Mouse (Mus musculus) heart, embryonic 12.5 days (tissue): ENCODE measurements around the gene Sgf29. TPM values are rescaled to one million over a fixed set of nuclear protein-coding genes. Genes with fewer than 3 reads are reported as not detected.
"Not testable (repeated sequence)": the region's sequence is repeated elsewhere in the genome, so short reads cannot be mapped to it uniquely, and the experiment has no call there.

Experiments
- ATAC-seq: fragments of 200-750 bp; cut with Nextera tagmentation; 2 replicates; pipeline ENCODE4 v1.8.0; 2017; ENCODE audit warnings: moderate TSS enrichment, moderate library complexity; ENCODE audit not compliant: insufficient number of reproducible peaks, low FRiP score
- H3K27ac ChIP-seq: fragments of 300-500 bp; sonication (generic); 2 replicates; pipeline ENCODE4 v1.5.1; 2016; ENCODE audit warnings: mild to moderate bottlenecking, moderate library complexity; ENCODE audit not compliant: poor library complexity, severe bottlenecking
- H3K27me3 ChIP-seq: fragments of 300-500 bp; sonication (generic); replicated peaks from 2 replicates; pipeline ENCODE4 v1.6.1; 2016; ENCODE audit warnings: mild to moderate bottlenecking, moderate library complexity
- H3K36me3 ChIP-seq: fragments of 300-500 bp; sonication (generic); 2 replicates; pipeline ENCODE4 v1.6.1; 2016; ENCODE audit warnings: mild to moderate bottlenecking, moderate library complexity
- H3K4me1 ChIP-seq: fragments of 300-500 bp; sonication (generic); replicated peaks from 2 replicates; pipeline ENCODE4 v1.6.1; 2016; ENCODE audit warnings: mild to moderate bottlenecking
- H3K4me2 ChIP-seq: fragments of 300-500 bp; sonication (generic); 2 replicates; pipeline ENCODE4 v1.6.1; 2016; ENCODE audit warnings: mild to moderate bottlenecking, moderate library complexity
- H3K4me3 ChIP-seq: fragments of 300-500 bp; sonication (generic); 2 replicates; pipeline ENCODE4 v1.5.1; 2016; ENCODE audit warnings: mild to moderate bottlenecking
- H3K9ac ChIP-seq: fragments of 300-500 bp; sonication (generic); 2 replicates; pipeline ENCODE4 v1.6.1; 2016; ENCODE audit warnings: mild to moderate bottlenecking, moderate library complexity
- H3K9me3 ChIP-seq: fragments of 300-500 bp; sonication (generic); replicated peaks from 2 replicates; pipeline ENCODE4 v1.6.1; 2016; ENCODE audit warnings: mild to moderate bottlenecking, moderate library complexity
- WGBS: fragments of 180-500 bp; shearing (Covaris S2); methylation state at CpG from one replicate; pipeline ENCODE4 v1.1.7; 2016; 5-methylcytosine and 5-hydroxymethylcytosine counted together
- polyA plus RNA-seq: library from polyadenylated mRNA; unstranded; fragments of >200 nt; fragmentation: Nextera tagmentation; extraction: Ambion mirVana; gene quantifications from 2 replicates; pipeline ENCODE4 v1.2.1, GENCODE M21; 2016

Gene Sgf29
- polyA plus RNA-seq, 1 experiment from 2014 or later: 27.2 TPM

DNA sequence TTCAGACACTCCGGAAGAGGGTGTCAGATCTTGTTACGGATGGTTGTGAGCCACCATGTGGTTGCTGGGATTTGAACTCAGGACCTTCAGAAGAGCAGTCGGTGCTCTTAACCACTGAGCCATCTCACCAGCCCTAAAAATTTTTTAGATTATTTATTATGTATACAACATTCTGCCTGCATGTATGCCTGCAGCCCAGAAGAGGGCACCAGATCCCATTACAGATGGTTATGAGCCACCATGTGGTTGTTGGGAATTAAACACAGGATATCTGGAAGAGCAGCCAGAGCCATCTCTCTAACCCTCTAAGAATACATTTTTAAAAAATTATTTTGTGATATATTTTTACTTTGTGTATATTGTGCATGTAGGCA is 5.9 kb upstream of the Sgf29 start:
- H3K9ac ChIP-seq, H3K4me1 ChIP-seq, H3K9me3 ChIP-seq, H3K4me2 ChIP-seq, H3K27ac ChIP-seq, H3K27me3 ChIP-seq, ATAC-seq, H3K4me3 ChIP-seq, H3K36me3 ChIP-seq: not testable (repeated sequence)
- 67% methylated on average over 3 of the region's 3 CpGs for WGBS

DNA sequence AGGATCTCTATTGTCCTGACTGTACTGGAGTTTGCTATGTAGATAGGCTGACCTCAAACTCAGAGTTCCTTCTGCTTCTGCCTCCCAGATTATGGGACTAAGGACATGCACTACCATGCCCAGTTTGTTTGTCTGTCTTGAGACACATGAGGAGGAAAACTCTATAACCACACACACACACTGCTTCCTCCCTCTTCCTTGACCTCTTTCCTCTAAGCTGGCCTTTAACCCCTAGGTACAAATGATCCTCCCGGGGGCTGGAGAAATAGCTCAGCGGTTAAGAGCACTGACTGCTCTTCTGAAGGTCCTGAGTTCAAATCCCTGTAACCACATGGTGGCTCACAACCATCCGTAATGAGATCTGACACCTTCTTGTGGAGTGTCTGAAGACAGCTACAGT is 4.8 kb upstream of the Sgf29 start:
- Histone ChIP-seq H3K36me3 (no peaks in the 10 kb centered on the region), H3K9me3 (no peaks in the 10 kb centered on the region), H3K27ac (no peak overlapping the region), H3K27me3 (0 out of 2 replicates have a peak, but pooled peaks cover 3% of the 10 kb centered on the region), H3K4me1 (0 out of 2 replicates have a peak, but pooled peaks cover 3% of the 10 kb centered on the region), H3K9ac (no peak overlapping the region), H3K4me2 (no peak overlapping the region), H3K4me3 (no peak overlapping the region)
- 68% methylated on average over 3 of the region's 3 CpGs for WGBS
- no peak for ATAC-seq

GRCm38 (mm10) chr7:126644914-126645313 is 4.2 kb upstream of the Sgf29 start:
- H3K4me2 ChIP-seq: no peak overlapping the region
- no peaks in the 10 kb centered on the region for H3K27me3 ChIP-seq
- peaks cover 5% of the 10 kb centered on the region; the same call in 1 of the 2 replicates for H3K4me1 ChIP-seq
- ATAC-seq: no peak
- H3K4me3 ChIP-seq: no peak overlapping the region
- H3K27ac ChIP-seq: no peak overlapping the region
- no peak overlapping the region for H3K9ac ChIP-seq
- H3K9me3 ChIP-seq: no peaks in the 10 kb centered on the region
- no peaks in the 10 kb centered on the region for H3K36me3 ChIP-seq

GRCm38 (mm10) chr7:126645708-126646107 is 3.4 kb upstream of the Sgf29 start:
- Histone ChIP-seq H3K4me1 (peaks cover 12% of the 10 kb centered on the region), H3K36me3 (no peaks in the 10 kb centered on the region), H3K4me2 (no peak overlapping the region), H3K27ac (no peak overlapping the region), H3K9me3 (no peaks in the 10 kb centered on the region), H3K27me3 (no peaks in the 10 kb centered on the region), H3K9ac (no peak overlapping the region), H3K4me3 (no peak overlapping the region)
- 54% methylated on average over 5 of the region's 5 CpGs for WGBS
- ATAC-seq: no peak

GRCm38 (mm10) chr7:126648486-126648885 is 623 bp upstream of the Sgf29 start:
- peaks cover 12% of the 10 kb centered on the region for H3K4me1 ChIP-seq
- H3K27ac ChIP-seq: no peak overlapping the region
- no peaks in the 10 kb centered on the region for H3K27me3 ChIP-seq
- WGBS: 77% methylated on average over 4 of the region's 4 CpGs
- no peak overlapping the region for H3K9ac ChIP-seq
- no peak for ATAC-seq
- no peaks in the 10 kb centered on the region for H3K9me3 ChIP-seq
- peak overlapping the region; percentile 85 for H3K4me2 ChIP-seq
- peak overlapping the region; percentile 64; the same call in 1 of the 2 replicates for H3K4me3 ChIP-seq
- H3K36me3 ChIP-seq: no peaks in the 10 kb centered on the region

GRCm38 (mm10) chr7:126650852-126651251 is 1.7 kb downstream of the Sgf29 start:
- no peak for ATAC-seq
- no peak overlapping the region for H3K27ac ChIP-seq
- no peak overlapping the region for H3K4me3 ChIP-seq
- peaks cover 12% of the 10 kb centered on the region for H3K4me1 ChIP-seq
- no peaks in the 10 kb centered on the region for H3K27me3 ChIP-seq
- H3K36me3 ChIP-seq: no peaks in the 10 kb centered on the region
- no peak overlapping the region for H3K9ac ChIP-seq
- WGBS: 27% methylated on average over 2 of the region's 2 CpGs
- no peak overlapping the region for H3K4me2 ChIP-seq
- no peaks in the 10 kb centered on the region for H3K9me3 ChIP-seq

DNA sequence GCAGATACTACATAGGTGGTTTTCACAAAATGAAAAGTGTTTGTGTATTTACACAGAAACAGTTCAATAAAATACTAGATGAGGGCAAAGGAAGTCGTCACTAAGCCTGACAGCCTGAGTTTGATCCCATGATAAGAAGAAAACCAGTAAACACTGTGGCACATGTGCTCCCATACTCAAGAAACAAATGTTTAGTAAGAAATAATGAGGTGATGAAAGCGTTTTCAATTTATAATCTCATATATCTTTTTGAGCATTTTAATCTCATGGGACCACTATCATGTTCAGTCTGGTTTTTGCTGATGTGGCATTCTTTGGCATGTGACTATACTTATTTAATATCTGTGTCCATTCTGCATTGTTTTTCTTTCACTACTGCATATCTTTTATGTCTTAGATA is 4.9 kb downstream of the Sgf29 start:
- Histone ChIP-seq H3K9me3 (no peaks in the 10 kb centered on the region), H3K4me2 (no peak overlapping the region), H3K27ac (no peak overlapping the region), H3K4me1 (peaks cover 9% of the 10 kb centered on the region), H3K36me3 (no peaks in the 10 kb centered on the region), H3K9ac (no peak overlapping the region), H3K27me3 (no peaks in the 10 kb centered on the region), H3K4me3 (no peak overlapping the region)
- ATAC-seq: no peak
- 79% methylated on average over 2 of the region's 2 CpGs for WGBS

DNA sequence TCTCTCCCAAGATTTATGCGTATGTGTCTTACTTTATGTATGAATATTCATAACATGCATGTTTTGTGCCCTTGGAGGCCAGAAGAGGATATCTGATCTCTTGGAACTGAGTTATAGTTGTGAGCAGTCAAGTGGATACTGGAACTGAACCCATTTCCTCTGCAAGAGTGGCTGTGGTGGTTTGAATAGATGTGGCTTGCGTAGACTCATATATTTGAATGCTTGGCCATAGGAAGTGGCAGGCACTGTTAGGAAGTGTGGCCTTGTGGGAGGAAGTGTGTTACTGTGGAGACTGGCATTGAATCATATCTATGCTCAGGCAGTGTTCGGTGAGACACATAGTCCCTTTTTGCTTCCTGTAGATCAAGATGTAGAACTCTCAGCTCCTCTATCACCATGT is 6.6 kb downstream of the Sgf29 start:
- WGBS: 84% methylated on average over 3 of the region's 3 CpGs
- H3K4me3 ChIP-seq: no peak overlapping the region
- H3K4me2 ChIP-seq: no peak overlapping the region
- no peak for ATAC-seq
- no peaks in the 10 kb centered on the region for H3K9me3 ChIP-seq
- H3K4me1 ChIP-seq: no peaks in the 10 kb centered on the region
- no peak overlapping the region for H3K27ac ChIP-seq
- no peak overlapping the region for H3K9ac ChIP-seq
- no peaks in the 10 kb centered on the region for H3K27me3 ChIP-seq
- H3K36me3 ChIP-seq: no peaks in the 10 kb centered on the region

- Histone ChIP-seq H3K9ac (no peak overlapping the region), H3K36me3 (0 out of 2 replicates have a peak, but pooled peaks cover 2% of the 10 kb centered on the region), H3K27ac (no peak overlapping the region), H3K27me3 (no peaks in the 10 kb centered on the region), H3K4me3 (no peak overlapping the region), H3K4me1 (no peaks in the 10 kb centered on the region), H3K4me2 (no peak overlapping the region), H3K9me3 (no peaks in the 10 kb centered on the region)
- no peak for ATAC-seq
- WGBS: 82% methylated on average over 1 of the region's 1 CpGs
Measured at GRCm38 (mm10) chr7:126657522-126657921, 8.4 kb downstream of the Sgf29 start.

- H3K9ac ChIP-seq: no peak overlapping the region
- no peak overlapping the region for H3K4me2 ChIP-seq
- no peaks in the 10 kb centered on the region for H3K27me3 ChIP-seq
- no peak overlapping the region for H3K27ac ChIP-seq
- ATAC-seq: no peak
- no peaks in the 10 kb centered on the region for H3K4me1 ChIP-seq
- WGBS: 89% methylated on average over 3 of the region's 3 CpGs
- no peak overlapping the region for H3K4me3 ChIP-seq
- no peaks in the 10 kb centered on the region for H3K9me3 ChIP-seq
- 0 out of 2 replicates have a peak, but pooled peaks cover 3% of the 10 kb centered on the region for H3K36me3 ChIP-seq
Measured at GRCm38 (mm10) chr7:126659771-126660170, 10.7 kb downstream of the Sgf29 start.

DNA sequence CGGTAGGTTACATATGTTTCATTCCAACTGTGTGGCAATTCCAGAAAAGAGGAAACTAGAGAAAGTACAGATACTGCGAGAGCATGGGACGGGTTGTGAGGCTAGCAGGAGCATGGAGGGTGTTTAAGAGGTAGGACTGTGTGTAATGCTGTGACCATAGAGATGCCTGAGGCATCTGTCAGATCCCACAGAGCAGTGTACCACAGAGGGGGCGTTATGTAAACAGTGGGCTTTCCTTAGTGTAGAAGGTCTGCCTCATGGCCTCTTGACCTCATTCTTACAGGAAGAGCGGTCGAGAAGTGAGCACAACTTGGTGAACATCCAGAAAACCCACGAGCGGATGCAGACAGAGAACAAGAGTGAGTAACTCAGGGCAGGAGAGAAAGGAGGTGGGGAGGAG is 14.5 kb downstream of the Sgf29 start:
- H3K4me2 ChIP-seq: no peak overlapping the region
- H3K9ac ChIP-seq: no peak overlapping the region
- H3K4me1 ChIP-seq: no peaks in the 10 kb centered on the region
- H3K36me3 ChIP-seq: peaks cover 24% of the 10 kb centered on the region
- no peak overlapping the region for H3K27ac ChIP-seq
- peak; percentile 45; the same call in 1 of the 2 replicates for ATAC-seq
- H3K9me3 ChIP-seq: no peaks in the 10 kb centered on the region
- no peaks in the 10 kb centered on the region for H3K27me3 ChIP-seq
- 69% methylated on average over 8 of the region's 8 CpGs for WGBS
- no peak overlapping the region for H3K4me3 ChIP-seq

DNA sequence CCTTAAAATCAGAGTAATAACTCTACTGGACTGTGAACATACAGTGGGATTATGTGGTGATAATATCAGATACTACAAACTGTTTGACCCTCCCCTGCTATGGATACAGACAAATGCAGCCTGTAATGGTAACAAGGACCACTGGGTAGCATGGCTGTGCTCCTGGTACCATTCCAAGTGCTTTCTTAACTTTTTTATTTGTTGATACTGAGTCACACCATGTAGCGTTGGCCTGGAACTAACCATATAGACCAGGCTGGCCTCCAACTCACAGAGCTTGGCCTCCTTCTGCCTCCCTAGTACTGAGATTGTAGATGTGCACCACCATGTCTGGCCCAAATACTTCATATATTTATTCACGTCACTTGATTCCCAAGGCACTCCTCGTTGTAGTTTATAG is 16.2 kb downstream of the Sgf29 start:
- H3K4me1 ChIP-seq: no peaks in the 10 kb centered on the region
- no peak overlapping the region for H3K9ac ChIP-seq
- 95% methylated on average over 3 of the region's 3 CpGs for WGBS
- ATAC-seq: no peak
- H3K27me3 ChIP-seq: no peaks in the 10 kb centered on the region
- no peak overlapping the region for H3K27ac ChIP-seq
- no peak overlapping the region for H3K4me3 ChIP-seq
- peaks cover 24% of the 10 kb centered on the region for H3K36me3 ChIP-seq
- H3K4me2 ChIP-seq: no peak overlapping the region
- H3K9me3 ChIP-seq: no peaks in the 10 kb centered on the region
